Mouse (Mus musculus) heart, adult 8-10 months (tissue): ENCODE data around the gene Rab31. TPM values are rescaled to one million over a fixed set of nuclear protein-coding genes. Genes with fewer than 3 reads are reported as not detected.

ENCODE experiments used
- DNase-seq: peaks from one replicate; pipeline ENCODE4 v3.0.0; 2022; ENCODE audit warnings: low spot score
- total RNA-seq, 4 experiments: library from RNA; stranded (reverse); gene quantifications; 2 replicates each; pipeline ENCODE4 v1.2.4; 2022

Rab31 gene
- total RNA-seq, 4 experiments from 2014 or later = 9.5 to 15.5 (median 12.9) TPM

GRCm38 (mm10) chr17:65783182-65784161 lies 10.9 kb upstream of the Rab31 start:
- peak; percentile 69 for DNase-seq

- peak; percentile 81 for DNase-seq
Measured at GRCm38 (mm10) chr17:65782551-65783141, 10.1 kb upstream of the Rab31 start, which contains the start of gene Ppp4r1. Ppp4r1 (plus strand) TSS chr17:65782573.

GRCm38 (mm10) chr17:65780970-65781369 lies 8.4 kb upstream of the Rab31 start:
- no peak for DNase-seq

GRCm38 (mm10) chr17:65777461-65777860 lies 4.9 kb upstream of the Rab31 start:
- no peak for DNase-seq

GRCm38 (mm10) chr17:65776228-65776627 lies 3.7 kb upstream of the Rab31 start:
- DNase-seq = no peak

- no peak for DNase-seq
Measured at GRCm38 (mm10) chr17:65774439-65774838, 1.9 kb upstream of the Rab31 start.

GRCm38 (mm10) chr17:65773617-65774016 lies 1.1 kb upstream of the Rab31 start:
- DNase-seq = no peak

GRCm38 (mm10) chr17:65770982-65771915 lies 1.3 kb downstream of the Rab31 start:
- DNase-seq = peak; percentile 33

GRCm38 (mm10) chr17:65768486-65768885 lies 4.1 kb downstream of the Rab31 start:
- DNase-seq = peak; percentile 65

GRCm38 (mm10) chr17:65763221-65763620 lies 9.3 kb downstream of the Rab31 start:
- no peak for DNase-seq

GRCm38 (mm10) chr17:65757150-65757549 lies 15.4 kb downstream of the Rab31 start:
- no peak for DNase-seq

- no peak for DNase-seq
Measured at GRCm38 (mm10) chr17:65755857-65756256, 16.7 kb downstream of the Rab31 start.

- no peak for DNase-seq
Measured at GRCm38 (mm10) chr17:65753130-65753529, 19.4 kb downstream of the Rab31 start.

- no peak for DNase-seq
Measured at GRCm38 (mm10) chr17:65750301-65750700, 22.3 kb downstream of the Rab31 start.

GRCm38 (mm10) chr17:65749803-65750202 lies 22.7 kb downstream of the Rab31 start:
- no peak for DNase-seq

- no peak for DNase-seq
Measured at GRCm38 (mm10) chr17:65748997-65749396, 23.6 kb downstream of the Rab31 start.

- no peak for DNase-seq
Measured at GRCm38 (mm10) chr17:65746314-65746713, 26.2 kb downstream of the Rab31 start.

GRCm38 (mm10) chr17:65743664-65744330 lies 28.8 kb downstream of the Rab31 start:
- no peak for DNase-seq

GRCm38 (mm10) chr17:65742969-65743368 lies 29.6 kb downstream of the Rab31 start:
- no peak for DNase-seq

- DNase-seq = no peak
Measured at GRCm38 (mm10) chr17:65742245-65742905, 30.2 kb downstream of the Rab31 start.
